Mouse (Mus musculus) cerebellum, postnatal 10 days (tissue): ENCODE data around the gene Celf5.

Experiments
- DNase-seq, 2 experiments: peaks; one replicate each; pipeline ENCODE4 v3.0.0; 2021; ENCODE audit warnings: mixed read lengths in 2 of 2

Celf5 gene

DNA sequence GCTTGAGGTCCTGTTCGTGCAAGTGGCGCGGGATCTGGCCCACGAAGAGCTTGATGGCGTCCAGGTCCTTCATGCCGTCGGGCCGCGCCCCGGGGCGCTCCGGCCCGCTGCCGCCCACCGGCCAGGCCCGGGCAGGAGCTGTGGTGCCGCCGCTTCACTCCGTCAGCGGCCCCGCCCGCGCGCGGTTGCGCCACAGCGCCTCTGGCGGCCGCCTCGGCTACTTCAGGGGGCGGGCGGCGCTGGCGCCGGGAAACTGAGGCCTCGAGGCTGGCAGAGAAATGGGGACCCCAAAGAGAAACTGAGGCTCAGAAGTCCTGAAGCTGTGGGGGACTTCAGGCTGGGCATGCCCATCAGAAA lies at the start of gene Celf5:
Gene Celf5 (minus strand): TSS at position 177 of the 357 bp plus-strand sequence.
- DNase-seq, result peak; percentile 85 to 88

- DNase-seq, result peak; percentile 80 to 85
Measured at GRCm38 (mm10) chr10:81526779-81527178, 44.3 kb upstream of the Celf5 start.

GRCm38 (mm10) chr10:81525017-81525694 lies 42.6 kb upstream of the Celf5 start:
- no peak for DNase-seq

DNA sequence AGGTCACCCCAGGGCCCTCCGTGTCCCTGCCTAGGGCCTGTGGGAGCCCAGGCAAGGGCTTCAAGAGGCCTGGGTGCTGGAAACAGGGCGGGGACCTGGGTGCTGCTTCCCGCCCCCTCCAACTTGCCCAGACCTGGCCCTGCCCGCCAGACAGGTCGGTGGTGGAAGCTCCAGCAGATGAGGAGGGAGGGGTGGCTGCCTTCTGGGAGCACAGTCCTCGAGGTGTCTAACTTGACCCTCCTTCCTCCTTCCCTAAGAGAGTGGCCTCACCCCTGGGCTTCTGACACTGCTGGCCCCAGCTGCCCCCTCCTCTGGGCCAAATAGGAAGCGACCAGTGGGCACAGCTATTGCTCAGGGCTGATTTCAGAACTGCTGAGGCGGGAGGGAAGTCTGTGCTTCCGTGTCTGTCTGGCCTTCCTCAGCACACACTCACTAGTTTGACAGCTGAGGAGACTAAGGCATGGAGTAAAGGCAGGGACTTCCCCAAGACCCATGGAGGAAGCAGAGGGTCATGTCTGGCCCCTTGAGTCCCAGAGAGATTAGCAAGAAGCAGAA lies 41.6 kb upstream of the Celf5 start, which contains the start of gene Gna15:
Gene Gna15 (minus strand): TSS at position 175 of the 555 bp plus-strand sequence.
- no peak for DNase-seq

GRCm38 (mm10) chr10:81523570-81523969 lies 41.1 kb upstream of the Celf5 start:
- no peak for DNase-seq

- DNase-seq, result no peak
Measured at GRCm38 (mm10) chr10:81523142-81523541, 40.6 kb upstream of the Celf5 start.

- no peak for DNase-seq
Measured at GRCm38 (mm10) chr10:81519978-81520365, 37.5 kb upstream of the Celf5 start.

GRCm38 (mm10) chr10:81519227-81519977 lies 36.9 kb upstream of the Celf5 start:
- DNase-seq, result no peak

DNA sequence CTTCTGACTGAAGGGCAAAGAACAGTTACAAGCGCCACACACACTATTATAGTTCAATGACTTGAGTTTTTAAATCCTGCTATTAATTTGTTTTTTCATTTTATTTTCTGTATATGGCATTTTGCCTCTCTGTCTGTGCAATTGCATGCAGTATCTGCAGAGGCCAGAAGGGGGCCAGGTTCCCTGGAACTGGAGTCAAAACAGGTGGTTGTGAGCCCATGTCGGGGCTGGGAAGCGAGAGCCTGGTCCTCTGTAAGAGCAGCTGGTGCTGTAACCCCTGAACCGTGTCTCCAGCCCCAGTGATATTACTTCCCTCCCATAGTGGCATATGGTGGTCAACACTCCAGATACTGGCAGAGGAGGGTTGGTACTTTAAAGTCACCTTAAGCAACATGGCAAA lies 36.0 kb upstream of the Celf5 start:
- DNase-seq, result peak; percentile 84 to 89

GRCm38 (mm10) chr10:81517227-81517626 lies 34.7 kb upstream of the Celf5 start:
- no peak for DNase-seq

DNA sequence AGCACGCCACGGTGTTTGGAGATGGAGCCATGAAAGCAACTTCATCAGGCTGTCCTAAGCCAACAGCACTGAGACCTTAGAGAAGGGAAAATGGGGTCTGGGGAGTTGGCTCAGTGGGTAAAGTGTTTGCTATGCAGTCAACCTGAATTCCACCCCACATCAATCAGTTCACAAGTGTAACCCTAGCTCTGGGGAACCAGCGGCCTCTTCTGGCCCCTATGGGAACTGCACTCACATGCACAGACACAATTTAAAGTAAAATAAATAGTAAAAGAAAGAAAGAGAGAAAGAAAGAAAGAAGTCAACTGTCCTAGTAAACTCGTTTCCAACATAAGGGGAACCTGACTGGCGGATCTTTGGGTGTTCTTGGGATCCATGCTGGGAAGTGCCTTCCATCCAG lies 31.3 kb upstream of the Celf5 start:
- no peak for DNase-seq

GRCm38 (mm10) chr10:81510246-81510810 lies 27.8 kb upstream of the Celf5 start:
- DNase-seq, result no peak

DNA sequence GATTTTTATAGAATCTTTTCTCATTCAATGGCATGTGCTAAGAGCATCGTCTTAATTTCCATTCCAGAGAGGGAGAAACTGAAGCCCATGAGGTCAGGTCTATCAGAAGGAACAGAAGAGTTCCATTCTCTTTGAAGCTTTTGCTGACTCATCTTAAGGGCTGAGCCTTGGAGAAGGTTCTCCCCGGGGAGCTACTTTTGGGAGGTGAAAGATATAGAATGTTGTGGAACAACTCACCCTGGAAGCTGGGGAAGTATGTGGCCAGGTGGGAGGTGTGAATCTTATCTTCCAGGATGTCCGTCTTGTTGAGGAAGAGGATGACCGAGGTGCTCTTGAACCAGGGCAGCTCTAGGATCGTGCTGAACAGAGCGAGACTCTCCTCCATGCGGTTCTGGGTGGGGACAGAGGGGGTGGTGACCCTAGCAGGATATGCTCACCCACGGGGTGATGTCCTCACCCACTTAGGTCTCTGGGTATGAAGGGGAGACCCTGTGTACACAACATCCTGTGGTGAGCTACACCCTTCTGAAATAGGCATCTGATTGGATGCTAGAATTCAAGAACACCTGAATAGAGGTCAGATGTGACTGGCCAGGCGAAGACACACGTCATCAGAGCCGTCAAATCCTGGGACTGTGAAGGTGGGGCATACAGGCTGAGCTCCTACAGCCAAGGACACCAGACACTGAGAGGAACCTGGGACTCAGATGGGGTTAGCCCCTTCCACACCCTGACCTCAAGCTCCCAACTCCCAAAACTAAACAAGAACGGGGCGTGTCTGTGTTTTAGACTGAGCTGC lies 25.4 kb upstream of the Celf5 start:
- DNase-seq, result no peak

- DNase-seq, result no peak
Measured at GRCm38 (mm10) chr10:81507095-81507494, 24.6 kb upstream of the Celf5 start.

DNA sequence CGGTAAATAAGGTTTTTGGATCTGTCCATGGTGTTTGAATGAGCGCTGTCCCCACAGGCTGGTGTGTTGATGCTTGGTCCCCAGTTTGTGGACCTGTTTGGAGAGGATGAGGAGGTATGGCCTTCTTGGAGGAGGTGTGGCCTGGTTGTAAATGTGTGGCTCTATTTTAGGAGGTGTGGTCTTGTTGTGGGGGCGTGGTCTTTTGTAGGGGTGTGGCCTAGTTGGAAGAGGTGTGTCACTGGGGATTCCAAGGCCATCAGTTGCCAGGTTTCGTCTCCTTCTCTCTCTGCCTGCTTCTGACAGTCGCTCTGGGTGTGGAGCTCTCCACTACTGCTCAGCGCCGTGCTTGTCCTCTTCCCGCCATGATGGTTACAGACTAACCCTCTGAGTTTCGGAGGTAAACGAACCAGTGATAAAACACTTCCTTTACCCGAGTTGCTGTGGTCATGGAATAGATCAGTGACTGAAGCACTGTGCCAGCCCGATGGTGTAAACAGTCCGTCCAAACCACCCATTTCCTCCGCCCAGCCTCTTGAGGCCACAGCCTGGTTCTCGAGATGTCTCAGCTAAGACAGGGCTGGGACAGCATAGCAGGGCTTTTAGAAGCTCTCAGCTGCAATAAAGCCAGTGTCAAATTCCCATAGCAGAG lies 22.6 kb upstream of the Celf5 start:
- DNase-seq, result no peak

GRCm38 (mm10) chr10:81502658-81503057 lies 20.1 kb upstream of the Celf5 start:
- peak; percentile 95 to 98 for DNase-seq

DNA sequence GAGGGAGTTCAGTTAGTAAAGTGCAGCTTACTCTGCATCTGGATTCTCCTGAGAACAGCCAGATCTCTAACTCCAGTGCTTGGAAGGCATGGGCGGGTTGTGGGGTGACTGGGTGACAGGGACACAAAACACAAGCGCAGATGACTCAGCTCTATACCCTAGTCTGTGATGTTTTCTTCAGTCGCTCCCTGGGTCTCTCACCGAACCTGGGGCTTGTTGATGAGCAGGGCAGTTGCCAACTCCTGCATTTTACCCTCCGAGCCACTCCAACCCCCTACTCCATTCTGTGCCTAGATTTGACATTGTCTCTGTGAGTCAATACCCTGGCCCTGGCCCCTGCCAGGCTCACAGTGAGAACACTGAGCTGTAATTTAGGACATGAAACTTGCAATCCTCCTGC lies 19.4 kb upstream of the Celf5 start:
- no peak for DNase-seq

- no peak for DNase-seq
Measured at GRCm38 (mm10) chr10:81500032-81500431, 17.5 kb upstream of the Celf5 start, which contains the start of gene S1pr4. S1pr4 (minus strand) TSS chr10:81500132.

GRCm38 (mm10) chr10:81499250-81499901 lies 16.9 kb upstream of the Celf5 start:
- no peak for DNase-seq

DNA sequence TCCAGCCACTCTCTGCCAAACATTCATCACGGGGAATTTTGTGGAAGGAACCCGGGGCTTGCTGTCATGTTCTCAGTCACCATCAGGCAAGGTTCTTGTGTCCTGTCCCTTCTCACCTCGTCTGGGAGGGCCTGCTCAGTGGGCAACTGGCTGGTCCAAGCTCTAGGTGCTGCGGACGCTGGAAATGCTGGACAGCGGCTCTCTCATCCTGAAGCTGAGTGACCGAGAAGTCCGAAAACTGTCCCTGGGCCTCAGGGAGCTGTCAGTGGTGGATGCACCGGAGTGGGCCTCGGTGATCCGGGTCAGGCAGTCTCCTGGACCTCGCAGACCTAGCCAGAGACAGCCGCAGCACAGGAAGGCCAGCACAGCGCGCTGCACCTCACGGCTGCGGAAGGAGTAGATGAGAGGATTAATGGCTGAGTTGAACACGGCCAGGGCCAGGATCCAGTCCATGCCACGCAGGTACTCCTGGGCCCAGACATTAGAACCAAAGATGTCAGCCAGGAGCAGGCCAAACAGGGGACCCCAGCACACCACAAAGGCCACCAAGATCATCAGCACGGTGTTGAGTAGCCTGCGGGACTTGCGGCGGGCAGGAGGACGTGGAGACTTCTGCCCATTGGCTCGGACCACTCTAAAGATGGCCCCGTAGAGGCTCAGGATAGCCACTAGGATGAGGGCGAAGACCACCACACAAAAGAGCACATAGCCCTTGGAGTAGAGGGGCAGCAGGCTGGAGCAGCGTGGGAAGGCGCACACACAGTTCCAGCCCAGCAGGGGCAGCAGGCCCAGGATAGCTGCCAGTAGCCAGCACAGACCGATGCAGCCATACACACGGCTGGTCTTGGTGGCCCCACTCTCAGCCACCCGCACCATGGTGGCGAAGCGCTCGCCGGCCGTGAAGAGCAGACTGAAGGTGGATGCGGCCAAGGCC lies 16.1 kb upstream of the Celf5 start:
- peak in 1 of 2 experiments; percentile 6 for DNase-seq
